Mouse (Mus musculus) stomach, postnatal 0 days (tissue): Measurements from ENCODE around the gene Srarp.

ENCODE experiments used
- CTCF ChIP-seq: IDR thresholded peaks from 2 replicates; pipeline ENCODE4 v1.5.1; 2016; ENCODE audit warnings: antibody characterized with exemption, low read depth, mild to moderate bottlenecking, moderate library complexity
- EP300 ChIP-seq: optimal IDR thresholded peaks from 2 replicates; pipeline ENCODE3; 2016; ENCODE audit warnings: antibody characterized with exemption

DNA sequence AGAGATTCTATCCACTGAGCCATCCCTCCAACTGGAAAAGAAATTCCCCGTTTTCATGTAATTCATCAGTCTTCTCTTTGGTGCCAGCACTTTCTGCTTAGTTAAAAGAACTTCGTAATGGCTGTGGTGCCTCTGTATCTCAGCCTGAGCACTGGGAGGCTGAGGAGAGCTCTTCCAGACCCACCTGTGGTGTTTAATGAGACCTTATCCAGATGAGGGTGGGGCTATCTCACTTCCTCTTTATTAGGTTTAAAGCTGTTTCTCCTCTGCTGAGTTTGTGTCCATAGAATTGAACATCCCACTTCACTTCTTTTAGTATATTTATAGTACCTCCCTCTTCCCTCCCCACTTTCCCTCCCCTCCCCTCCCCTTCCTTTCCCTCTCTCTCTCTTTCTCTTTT, 15.3 kb upstream of the Srarp start:
- TF ChIP-seq CTCF (no peak), EP300 (no peak)
